Mouse (Mus musculus): ENCODE measurements around the gene Ufsp1. TPM values are rescaled to one million over a fixed set of nuclear protein-coding genes. Genes with fewer than 3 reads are reported as not detected.

Gene Ufsp1
- polyA plus RNA-seq, 1 experiment from 2014 or later: 11.0 TPM

GRCm38 (mm10) chr5:137337190-137337589 is 42.8 kb downstream of the Ufsp1 start:
- H3K9me3 ChIP-seq (replicated peaks): no peaks in the 10 kb centered on the region
- 32% methylated on average over 8 of the region's 8 CpGs for WGBS
- 0 out of 2 replicates have a peak overlapping the region, but pooled peaks have one; percentile 89 for H3K27ac ChIP-seq (replicated peaks)
- no peaks in the 10 kb centered on the region for H3K27me3 ChIP-seq
- no peak for ATAC-seq (ENCODE audit: insufficient number of reproducible peaks, low FRiP score, low TSS enrichment, low read depth)
- H3K4me1 ChIP-seq: peaks cover 19% of the 10 kb centered on the region
- no peak overlapping the region for H3K9ac ChIP-seq
- no peak overlapping the region for H3K4me3 ChIP-seq (replicated peaks)
- H3K36me3 ChIP-seq: no peaks in the 10 kb centered on the region
- no peak overlapping the region for H3K4me2 ChIP-seq (replicated peaks)

GRCm38 (mm10) chr5:137338256-137338655 is 43.8 kb downstream of the Ufsp1 start:
- Histone ChIP-seq H3K4me2 (replicated peaks) (peak overlapping the region; percentile 76), H3K36me3 (no peaks in the 10 kb centered on the region), H3K4me1 (peaks cover 13% of the 10 kb centered on the region), H3K9ac (peak overlapping the region; percentile 51), H3K27me3 (no peaks in the 10 kb centered on the region), H3K27ac (replicated peaks) (peak overlapping the region; percentile 89), H3K4me3 (replicated peaks) (peak overlapping the region; percentile 45), H3K9me3 (replicated peaks) (no peaks in the 10 kb centered on the region)
- ATAC-seq (ENCODE audit: insufficient number of reproducible peaks, low FRiP score, low TSS enrichment, low read depth): peak; percentile 82
- WGBS: under 1% methylated on average over 19 of the region's 19 CpGs

- peak; percentile 25 for ATAC-seq (ENCODE audit: insufficient number of reproducible peaks, low FRiP score, low TSS enrichment, low read depth)
- Histone ChIP-seq H3K4me2 (replicated peaks) (peak overlapping the region; percentile 76), H3K27me3 (no peaks in the 10 kb centered on the region), H3K9me3 (replicated peaks) (no peaks in the 10 kb centered on the region), H3K27ac (replicated peaks) (peak overlapping the region; percentile 89), H3K4me1 (peaks cover 13% of the 10 kb centered on the region), H3K36me3 (no peaks in the 10 kb centered on the region), H3K4me3 (replicated peaks) (peak overlapping the region; percentile 45), H3K9ac (peak overlapping the region; percentile 51)
- 1% methylated on average over 11 of the region's 11 CpGs for WGBS
Observed at GRCm38 (mm10) chr5:137338663-137339289, 44.3 kb downstream of the Ufsp1 start.

- Histone ChIP-seq H3K36me3 (no peaks in the 10 kb centered on the region), H3K4me2 (replicated peaks) (peak overlapping the region; percentile 76), H3K9me3 (replicated peaks) (no peaks in the 10 kb centered on the region), H3K4me3 (replicated peaks) (peak overlapping the region; percentile 45), H3K9ac (peak overlapping the region; percentile 51), H3K4me1 (peaks cover 13% of the 10 kb centered on the region), H3K27me3 (no peaks in the 10 kb centered on the region), H3K27ac (replicated peaks) (peak overlapping the region; percentile 89)
- 11% methylated on average over 22 of the region's 22 CpGs for WGBS
- ATAC-seq (ENCODE audit: insufficient number of reproducible peaks, low FRiP score, low TSS enrichment, low read depth): peak; percentile 63
Observed at GRCm38 (mm10) chr5:137339290-137339979, 45.0 kb downstream of the Ufsp1 start.

GRCm38 (mm10) chr5:137340222-137340621 is 45.8 kb downstream of the Ufsp1 start:
- Histone ChIP-seq H3K36me3 (no peaks in the 10 kb centered on the region), H3K27ac (replicated peaks) (peak overlapping the region; percentile 89), H3K4me2 (replicated peaks) (no peak overlapping the region), H3K9me3 (replicated peaks) (no peaks in the 10 kb centered on the region), H3K4me1 (peaks cover 13% of the 10 kb centered on the region), H3K9ac (no peak overlapping the region), H3K27me3 (no peaks in the 10 kb centered on the region), H3K4me3 (replicated peaks) (no peak overlapping the region)
- no peak for ATAC-seq (ENCODE audit: insufficient number of reproducible peaks, low FRiP score, low TSS enrichment, low read depth)
- 78% methylated on average over 6 of the region's 6 CpGs for WGBS

- Histone ChIP-seq H3K9me3 (replicated peaks) (no peaks in the 10 kb centered on the region), H3K4me2 (replicated peaks) (no peak overlapping the region), H3K4me1 (peaks cover 16% of the 10 kb centered on the region), H3K4me3 (replicated peaks) (no peak overlapping the region), H3K36me3 (no peaks in the 10 kb centered on the region), H3K27ac (replicated peaks) (no peak overlapping the region), H3K9ac (no peak overlapping the region), H3K27me3 (no peaks in the 10 kb centered on the region)
- 60% methylated on average over 7 of the region's 7 CpGs for WGBS
- ATAC-seq (ENCODE audit: insufficient number of reproducible peaks, low FRiP score, low TSS enrichment, low read depth): no peak
Observed at GRCm38 (mm10) chr5:137342407-137343012, 48.1 kb downstream of the Ufsp1 start.

- Histone ChIP-seq H3K36me3 (no peaks in the 10 kb centered on the region), H3K4me2 (replicated peaks) (no peak overlapping the region), H3K27me3 (no peaks in the 10 kb centered on the region), H3K9ac (no peak overlapping the region), H3K9me3 (replicated peaks) (no peaks in the 10 kb centered on the region), H3K4me3 (replicated peaks) (no peak overlapping the region), H3K27ac (replicated peaks) (no peak overlapping the region), H3K4me1 (peaks cover 18% of the 10 kb centered on the region)
- 91% methylated on average over 5 of the region's 5 CpGs for WGBS
- no peak for ATAC-seq (ENCODE audit: insufficient number of reproducible peaks, low FRiP score, low TSS enrichment, low read depth)
Observed at GRCm38 (mm10) chr5:137343412-137343811, 49.0 kb downstream of the Ufsp1 start.

- Histone ChIP-seq H3K27me3 (no peaks in the 10 kb centered on the region), H3K4me2 (replicated peaks) (no peak overlapping the region), H3K4me3 (replicated peaks) (no peak overlapping the region), H3K9ac (no peak overlapping the region), H3K9me3 (replicated peaks) (no peaks in the 10 kb centered on the region), H3K36me3 (no peaks in the 10 kb centered on the region), H3K4me1 (peaks cover 23% of the 10 kb centered on the region), H3K27ac (replicated peaks) (no peak overlapping the region)
- ATAC-seq (ENCODE audit: insufficient number of reproducible peaks, low FRiP score, low TSS enrichment, low read depth): no peak
Observed at GRCm38 (mm10) chr5:137343869-137344268, 49.4 kb downstream of the Ufsp1 start.

Small RNAs within 50 kb of the gene (microRNA-seq; reads per million reads assigned to microRNA genes)
- gene Mir7036 (ENCODE audit: borderline number of aligned reads): not detected
- not detected for gene Mir8116 (ENCODE audit: borderline number of aligned reads)

Other genes starting within 250 kb of the Ufsp1 start
- gene Ap1s1, start 248.5 kb upstream of the Ufsp1 start, polyA plus RNA-seq (2015; fragmentation: Nextera tagmentation; extraction: Ambion mirVana): 165 and 166 TPM in 2 replicates
- gene Serpine1, start 222.4 kb upstream of the Ufsp1 start, polyA plus RNA-seq (2015; fragmentation: Nextera tagmentation; extraction: Ambion mirVana): 0.38 and 0.51 TPM in 2 replicates
- gene Trim56, start 178.4 kb upstream of the Ufsp1 start, polyA plus RNA-seq (2015; fragmentation: Nextera tagmentation; extraction: Ambion mirVana): 7.8 and 8.5 TPM in 2 replicates
- 0.09 TPM in 1 of 2 replicates, not detected in the other for gene Muc3, start 145.3 kb upstream of the Ufsp1 start, polyA plus RNA-seq (2015; fragmentation: Nextera tagmentation; extraction: Ambion mirVana)
- gene Muc3a, start 82.2 kb upstream of the Ufsp1 start, polyA plus RNA-seq (2015; fragmentation: Nextera tagmentation; extraction: Ambion mirVana): 0.17 and 0.28 TPM in 2 replicates
- 19.0 and 24.0 TPM in 2 replicates for gene Ache, start 7.1 kb upstream of the Ufsp1 start, polyA plus RNA-seq (2015; fragmentation: Nextera tagmentation; extraction: Ambion mirVana)
- 124 TPM in 2 replicates for gene Srrt, start 13.0 kb downstream of the Ufsp1 start, polyA plus RNA-seq (2015; fragmentation: Nextera tagmentation; extraction: Ambion mirVana)
- gene Trip6, start 19.8 kb downstream of the Ufsp1 start, polyA plus RNA-seq (2015; fragmentation: Nextera tagmentation; extraction: Ambion mirVana): 112 and 117 TPM in 2 replicates
- gene Slc12a9, start 39.0 kb downstream of the Ufsp1 start, polyA plus RNA-seq (2015; fragmentation: Nextera tagmentation; extraction: Ambion mirVana): 14.8 and 16.3 TPM in 2 replicates
- 60.2 and 66.1 TPM in 2 replicates for gene Ephb4, start 55.5 kb downstream of the Ufsp1 start, polyA plus RNA-seq (2015; fragmentation: Nextera tagmentation; extraction: Ambion mirVana)
- gene Zan, start 182.4 kb downstream of the Ufsp1 start, polyA plus RNA-seq (2015; fragmentation: Nextera tagmentation; extraction: Ambion mirVana): 0.21 and 0.23 TPM in 2 replicates
- 45.1 and 45.9 TPM in 2 replicates for gene Pop7, start 207.9 kb downstream of the Ufsp1 start, polyA plus RNA-seq (2015; fragmentation: Nextera tagmentation; extraction: Ambion mirVana)
- 12.7 and 15.5 TPM in 2 replicates for gene Gigyf1, start 223.9 kb downstream of the Ufsp1 start, polyA plus RNA-seq (2015; fragmentation: Nextera tagmentation; extraction: Ambion mirVana)
- not detected in 2 replicates for gene Epo, start 238.6 kb downstream of the Ufsp1 start, polyA plus RNA-seq (2015; fragmentation: Nextera tagmentation; extraction: Ambion mirVana)
- 442 and 451 TPM in 2 replicates for gene Gnb2, start 238.9 kb downstream of the Ufsp1 start, polyA plus RNA-seq (2015; fragmentation: Nextera tagmentation; extraction: Ambion mirVana)